Mouse (Mus musculus) natural killer cell, adult 2 months (primary cell): Measurements from ENCODE around the gene Armc10.
A peak's percentile ranks its signal among the peaks of the same experiment; 100 is the strongest.
"Not testable (repeated sequence)": the region's sequence is repeated elsewhere in the genome, so short reads cannot be mapped to it uniquely, and the experiment has no call there.

Experiments
- DNase-seq, 2 experiments: peaks; one replicate each; pipeline ENCODE4 v3.0.0; 2022; ENCODE audit warnings: low spot score in 2 of 2

The Armc10 gene

DNA sequence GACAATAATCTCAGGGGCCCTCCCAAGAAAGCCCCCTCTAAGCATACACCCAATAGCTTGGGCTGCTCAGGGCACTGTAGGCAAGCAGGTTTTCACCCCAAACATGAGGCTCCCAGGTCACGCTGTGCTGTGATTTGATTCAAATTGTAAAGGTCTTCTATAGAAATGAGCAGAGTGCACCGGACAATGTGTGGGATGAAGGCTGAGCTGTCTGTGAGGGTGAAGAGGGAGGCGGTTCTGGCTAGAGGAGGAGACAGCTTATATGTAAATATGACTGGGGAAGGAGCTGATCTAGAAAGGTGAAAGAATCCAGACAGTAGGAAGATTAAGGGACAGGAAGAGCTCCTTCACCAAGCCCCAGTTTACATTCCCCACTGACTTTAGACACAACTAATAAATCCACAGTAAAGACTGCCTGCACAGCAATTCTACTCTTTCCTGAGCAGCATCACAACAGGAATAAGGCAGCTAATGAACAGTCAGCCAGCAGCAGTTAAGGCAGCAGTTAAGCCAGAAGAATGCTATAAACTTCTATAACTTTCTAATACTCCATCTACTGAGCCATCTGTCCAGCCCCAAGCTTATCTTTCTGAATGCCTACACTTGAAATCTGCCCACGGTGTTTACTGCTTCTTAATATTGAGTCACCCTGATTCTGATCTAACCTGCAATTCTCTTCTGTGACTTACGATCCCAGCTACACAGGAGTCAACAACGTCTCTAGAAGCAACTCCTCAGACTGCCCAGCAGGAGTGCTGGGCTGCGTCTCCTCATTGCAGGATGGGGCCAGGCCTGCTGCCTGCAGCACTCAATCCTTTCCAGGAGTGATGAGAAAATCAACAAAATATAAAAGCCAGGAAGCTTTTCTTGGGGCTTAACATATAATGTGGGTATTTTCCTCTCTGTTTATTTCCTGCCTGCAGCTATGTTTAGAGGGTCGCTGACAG lies 21.9 kb downstream of the Armc10 start:
- DNase-seq = no peak

DNA sequence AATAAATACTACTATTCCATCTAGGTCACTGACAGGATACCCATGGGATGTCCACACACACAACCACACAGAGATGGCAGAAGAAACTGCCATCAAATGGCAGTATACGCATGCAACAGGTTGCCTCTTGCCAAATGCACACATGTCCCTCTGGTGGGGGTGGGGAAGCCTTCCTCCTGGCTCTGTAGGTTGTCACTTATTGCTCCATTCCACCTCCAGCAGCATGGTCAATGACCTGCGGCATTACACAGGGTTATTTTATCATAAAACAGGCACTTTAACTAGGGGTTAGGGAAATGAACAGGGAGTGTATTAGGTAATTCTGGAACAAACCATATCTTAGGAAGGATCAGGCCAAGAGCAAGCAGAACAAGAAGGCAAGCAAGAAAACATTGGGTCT lies 23.7 kb downstream of the Armc10 start:
- no peak for DNase-seq

DNA sequence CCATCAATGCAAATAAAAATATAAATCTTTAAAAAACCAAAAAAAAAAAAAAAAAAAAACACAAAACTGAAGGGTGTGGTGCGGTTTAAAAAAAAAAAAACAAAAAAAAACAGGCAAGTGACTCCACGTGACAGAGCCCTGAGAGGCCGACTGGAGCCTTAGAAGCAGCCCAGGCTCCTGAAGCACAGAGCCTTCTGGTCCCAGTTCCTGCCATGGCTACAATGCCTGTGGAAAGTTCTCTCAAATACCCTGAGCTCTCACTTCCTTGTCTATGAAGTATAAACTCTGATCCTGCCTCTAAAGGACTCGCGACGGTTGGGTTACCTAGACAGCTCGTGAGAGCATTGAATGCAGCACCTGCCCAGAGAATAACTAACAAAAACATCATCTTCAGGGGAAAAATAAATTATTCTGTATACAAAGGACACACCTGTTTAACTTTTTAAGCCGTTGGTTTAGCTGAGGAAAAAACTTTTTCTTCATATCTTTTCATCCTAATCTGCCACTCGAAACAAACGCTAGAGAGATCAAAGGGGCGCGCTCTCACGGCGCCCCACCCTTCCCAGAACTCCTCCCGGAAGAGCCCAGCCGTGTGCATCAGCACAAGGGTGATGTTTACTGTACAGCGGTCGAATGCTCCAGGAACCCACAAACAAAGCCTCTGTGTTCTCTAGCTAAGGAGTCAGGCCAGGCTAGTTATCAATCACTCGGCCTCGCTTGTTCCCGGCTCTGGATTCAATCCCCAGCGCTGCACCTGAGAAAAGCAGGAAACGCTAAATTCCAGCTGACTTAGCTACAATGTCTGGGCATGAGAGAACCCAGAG lies 27.4 kb downstream of the Armc10 start:
- DNase-seq = peak in 1 of 2 experiments; percentile 3

GRCm38 (mm10) chr5:21673742-21674141 lies 28.1 kb downstream of the Armc10 start:
- DNase-seq = no peak

- no peak for DNase-seq
Measured at GRCm38 (mm10) chr5:21675019-21675418, 29.4 kb downstream of the Armc10 start.

DNA sequence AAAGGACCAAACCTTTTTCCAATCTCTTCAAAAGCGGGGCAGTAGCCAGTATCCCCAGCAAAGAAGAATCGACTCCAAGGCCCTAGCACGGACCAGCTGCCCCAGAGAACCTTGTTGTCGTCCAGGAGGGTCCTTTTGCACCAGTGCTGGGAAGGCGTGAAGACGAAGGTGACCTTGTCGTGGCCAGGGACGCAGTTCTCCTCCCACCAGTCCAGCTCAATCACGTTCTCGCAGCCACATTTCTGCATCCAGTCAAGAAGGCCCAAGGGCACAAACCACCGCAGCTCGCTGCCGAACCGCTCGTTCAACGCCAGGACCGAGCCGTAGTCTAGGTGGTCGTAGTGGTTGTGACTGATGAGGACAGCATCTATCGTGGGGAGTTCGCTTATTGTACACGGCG lies 29.9 kb downstream of the Armc10 start:
- no peak for DNase-seq

DNA sequence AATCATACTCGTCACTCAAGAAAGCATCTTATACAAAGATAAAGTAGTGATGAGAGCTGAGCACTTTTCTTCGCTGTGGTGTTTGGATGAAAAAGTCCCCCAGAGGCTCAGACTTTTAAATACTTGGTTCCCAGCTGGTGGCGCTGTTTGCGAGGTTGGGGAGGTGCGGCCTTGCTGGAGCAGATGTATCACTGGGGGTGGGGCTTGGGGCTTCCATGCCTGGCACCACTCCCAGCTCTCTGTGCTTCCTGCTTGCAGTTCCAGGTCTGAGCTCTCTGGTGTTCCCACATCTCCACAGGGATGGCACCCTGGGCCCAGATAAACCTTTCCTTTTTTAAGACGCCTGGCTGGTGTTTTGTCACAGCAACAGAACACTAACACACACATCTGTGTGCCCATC lies 32.3 kb downstream of the Armc10 start:
- DNase-seq = no peak

- no peak for DNase-seq
Measured at GRCm38 (mm10) chr5:21678363-21678762, 32.8 kb downstream of the Armc10 start.

- DNase-seq = no peak
Measured at GRCm38 (mm10) chr5:21680029-21680428, 34.4 kb downstream of the Armc10 start.

GRCm38 (mm10) chr5:21680940-21681339 lies 35.3 kb downstream of the Armc10 start:
- no peak for DNase-seq

DNA sequence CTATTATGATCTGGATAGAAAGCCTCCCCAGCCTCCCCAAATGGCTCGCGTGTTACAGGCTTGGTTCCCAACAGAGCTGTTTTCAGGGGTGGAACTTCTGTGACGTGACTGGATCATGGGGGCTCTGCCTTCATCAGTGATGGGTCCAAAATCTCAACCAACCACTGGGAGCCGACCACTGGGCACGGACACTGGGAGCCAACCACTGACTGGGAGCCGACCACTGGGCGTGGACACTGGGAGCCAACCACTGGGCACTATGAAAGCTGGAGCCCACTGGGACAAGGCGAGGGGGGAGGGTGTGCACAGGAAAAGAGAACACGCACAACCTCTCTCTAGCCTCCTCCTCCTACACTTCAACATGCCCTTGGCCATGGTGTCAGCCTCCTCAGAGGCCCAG lies 38.2 kb downstream of the Armc10 start:
- no peak for DNase-seq

- DNase-seq = no peak
Measured at GRCm38 (mm10) chr5:21685001-21685400, 39.4 kb downstream of the Armc10 start.

DNA sequence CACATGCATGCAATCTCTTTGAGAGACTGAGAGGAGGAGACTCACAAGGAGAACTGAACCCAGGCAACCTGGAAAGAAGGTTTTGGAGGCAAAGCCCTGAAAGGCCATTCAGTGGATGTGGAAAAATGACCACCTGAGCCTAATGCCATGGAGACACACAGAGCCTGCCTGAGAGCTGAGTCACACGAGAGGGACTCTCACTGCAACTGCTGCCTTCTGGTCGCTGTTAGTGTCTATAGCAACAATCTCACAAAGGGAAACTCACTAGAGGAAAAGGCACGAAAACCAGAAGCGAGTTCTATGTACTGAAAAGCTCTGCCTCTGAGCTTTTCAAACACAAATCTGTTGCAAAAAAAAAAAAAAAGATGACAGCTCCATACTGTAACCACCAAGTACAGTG lies 41.4 kb downstream of the Armc10 start:
- DNase-seq = no peak

GRCm38 (mm10) chr5:21692230-21692629 lies 46.6 kb downstream of the Armc10 start:
- no peak for DNase-seq

DNA sequence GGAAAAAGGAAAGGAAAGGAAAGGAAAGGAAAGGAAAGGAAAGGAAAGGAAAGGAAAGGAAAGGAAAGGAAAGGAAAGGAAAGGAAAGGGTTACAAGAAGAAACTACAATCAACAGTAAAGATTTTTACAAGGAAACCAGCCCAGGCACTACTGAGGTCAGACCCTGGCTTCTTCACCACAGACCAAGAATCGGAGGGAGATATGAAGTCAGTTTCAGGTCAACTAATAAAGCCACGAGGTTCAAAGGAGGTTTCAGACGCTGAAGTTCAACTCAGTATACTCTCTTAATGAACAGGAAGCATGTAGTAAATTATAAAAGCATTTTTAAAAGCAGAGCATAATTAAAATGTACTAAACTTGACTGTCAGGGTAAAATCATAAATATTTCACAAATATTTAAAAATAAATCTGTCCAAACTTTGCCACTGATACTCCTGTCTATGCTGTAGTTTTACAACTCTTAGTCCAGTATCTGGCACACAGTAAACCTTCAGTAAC lies 47.8 kb downstream of the Armc10 start:
- no peak for DNase-seq

DNA sequence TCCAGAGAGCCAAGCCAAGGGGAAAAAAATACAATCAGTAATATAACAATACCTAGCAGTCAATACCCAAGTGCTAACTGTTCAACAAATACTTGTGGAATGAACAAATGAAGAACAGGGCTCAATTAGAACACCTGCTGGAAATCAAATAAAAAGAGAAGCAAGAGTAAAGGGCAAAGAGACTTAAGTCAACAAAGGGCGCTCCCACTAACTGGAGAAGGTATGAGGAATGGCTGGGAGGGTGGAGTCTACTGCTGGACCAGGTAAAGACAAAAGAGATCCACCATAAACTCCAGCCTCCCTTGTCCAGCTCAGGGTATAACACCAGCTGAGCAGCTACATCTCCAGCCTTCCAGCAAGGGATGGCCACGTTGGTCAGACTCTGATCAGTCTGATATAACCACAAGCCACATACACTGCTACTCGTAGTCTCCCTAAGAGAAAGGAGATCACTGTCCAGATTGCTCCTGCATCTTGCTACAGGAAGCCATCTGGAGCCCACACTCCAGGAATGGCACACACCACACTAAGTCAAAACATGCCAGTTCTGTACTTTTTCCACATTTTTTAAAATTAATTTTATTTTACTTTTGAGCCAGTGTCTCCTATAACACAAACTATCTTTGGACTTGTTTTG lies 49.4 kb downstream of the Armc10 start:
- DNase-seq = no peak

DNA sequence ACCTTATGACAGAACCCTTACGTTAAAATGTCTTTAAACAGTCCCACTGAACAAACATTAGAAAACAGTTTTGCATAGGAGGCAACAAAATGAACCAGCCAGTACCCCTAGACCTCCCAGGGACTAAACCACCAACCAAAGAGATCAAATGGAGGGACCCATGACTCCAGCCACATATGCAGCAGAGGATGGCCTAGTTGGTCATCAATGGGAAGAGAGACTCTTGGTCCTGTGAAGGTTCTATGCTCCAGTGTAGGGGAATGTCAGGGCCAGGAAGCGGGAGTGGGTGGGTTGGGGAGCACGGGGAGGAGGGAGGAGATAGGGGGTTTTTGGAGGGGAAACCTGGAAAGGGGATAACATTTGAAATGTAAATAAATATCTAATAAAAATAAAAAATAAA lies 53.9 kb downstream of the Armc10 start:
- DNase-seq = not testable (repeated sequence)

GRCm38 (mm10) chr5:21700272-21700821 lies 54.7 kb downstream of the Armc10 start:
- no peak for DNase-seq

DNA sequence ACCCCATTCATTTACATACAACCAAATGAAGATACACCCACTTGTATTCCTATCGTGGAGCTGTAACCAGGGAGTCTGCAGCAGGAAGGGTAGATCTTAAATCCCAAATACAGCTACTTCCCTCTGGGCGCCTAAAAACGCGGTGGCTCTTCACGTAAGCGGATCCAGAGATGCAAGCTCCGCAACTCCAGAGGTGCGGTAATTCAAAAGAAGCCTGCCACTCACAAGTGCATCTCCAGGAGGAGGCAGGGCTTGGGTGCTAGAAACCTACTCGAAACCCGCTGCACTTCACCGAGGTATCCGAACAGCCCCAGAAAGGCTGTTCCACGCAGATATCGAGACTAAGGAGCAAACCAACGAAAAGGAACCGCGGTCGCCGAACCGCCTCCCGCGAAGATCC lies 55.3 kb downstream of the Armc10 start:
- DNase-seq = no peak

DNA sequence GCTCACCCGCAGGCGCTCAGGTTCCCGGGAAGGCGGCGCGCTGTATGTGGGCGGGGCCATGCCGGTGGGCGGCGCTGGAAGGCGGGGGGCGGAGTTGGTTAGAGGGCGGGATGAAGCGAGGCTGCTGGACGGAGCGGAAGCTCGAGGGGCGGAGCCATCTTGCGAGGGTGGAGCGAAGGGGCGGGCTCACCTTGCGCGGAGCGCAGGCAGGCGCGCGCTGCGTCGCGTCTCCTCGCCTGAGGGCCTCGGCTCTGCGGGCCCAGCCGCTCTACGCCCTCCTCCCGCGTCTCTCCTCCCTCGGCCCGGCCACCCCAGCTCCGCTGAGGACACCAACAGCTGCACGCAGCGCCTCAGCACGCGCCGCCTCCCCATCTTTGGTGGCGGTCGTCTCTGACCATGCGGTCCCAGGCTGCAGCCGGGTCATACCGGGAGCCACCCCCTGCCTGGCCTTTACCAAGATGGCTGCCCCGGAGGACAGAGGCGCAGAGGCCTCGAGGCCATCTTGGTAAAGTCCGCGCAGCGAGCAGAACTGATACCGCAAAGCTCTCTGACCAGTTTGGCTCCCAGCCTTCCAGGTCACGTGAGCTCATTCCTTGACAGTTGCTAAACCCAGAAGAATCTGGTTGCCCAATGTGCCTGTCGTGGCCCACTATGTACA lies 55.9 kb downstream of the Armc10 start, which contains the start of gene Napepld:
Gene Napepld (minus strand): TSS at position 46 of the 658 bp plus-strand sequence.
- peak; percentile 98 to 99 for DNase-seq

- no peak for DNase-seq
Measured at GRCm38 (mm10) chr5:21702009-21702364, 56.4 kb downstream of the Armc10 start.
